Mouse (Mus musculus) limb, embryonic 14.5 days (tissue): Measurements from ENCODE around the gene Gsg1l. TPM values are rescaled to one million over a fixed set of nuclear protein-coding genes. Genes with fewer than 3 reads are reported as not detected.

Source experiments
- ATAC-seq: fragments of 200-750 bp; cut with Nextera tagmentation; 2 replicates; pipeline ENCODE4 v1.8.0; 2017; ENCODE audit warnings: low read depth, moderate number of reproducible peaks, moderate TSS enrichment; ENCODE audit not compliant: low FRiP score
- DNase-seq: peaks from one replicate; pipeline ENCODE4 v3.0.0-alpha.2; 2015; ENCODE audit warnings: low spot score
- H3K27ac ChIP-seq: fragments of 300-500 bp; sonication (generic); replicated peaks from 2 replicates; pipeline ENCODE4 v1.5.1; 2014; ENCODE audit warnings: low read depth, mild to moderate bottlenecking, low read length, moderate library complexity, mixed read lengths
- H3K27me3 ChIP-seq: fragments of 300-500 bp; sonication (generic); 2 replicates; pipeline ENCODE4 v1.6.1; 2014; ENCODE audit warnings: low read length, mixed read lengths; ENCODE audit not compliant: control insufficient read depth, insufficient read depth
- H3K36me3 ChIP-seq: fragments of 300-500 bp; sonication (generic); 2 replicates; pipeline ENCODE4 v1.6.1; 2014; ENCODE audit warnings: mild to moderate bottlenecking, low read length, moderate library complexity, mixed read lengths; ENCODE audit not compliant: control insufficient read depth, insufficient read depth
- H3K4me1 ChIP-seq: fragments of 300-500 bp; sonication (generic); 2 replicates; pipeline ENCODE4 v1.6.1; 2014; ENCODE audit warnings: antibody characterized with exemption, low read length, mixed read lengths; ENCODE audit not compliant: control insufficient read depth, insufficient read depth
- H3K4me2 ChIP-seq: fragments of 300-500 bp; sonication (generic); replicated peaks from 2 replicates; pipeline ENCODE4 v1.6.1; 2014; ENCODE audit warnings: low read depth, mild to moderate bottlenecking, low read length, moderate library complexity; ENCODE audit not compliant: severe bottlenecking
- H3K4me3 ChIP-seq: fragments of 300-500 bp; sonication (generic); replicated peaks from 2 replicates; pipeline ENCODE4 v1.5.1; 2014; ENCODE audit warnings: low read length
- H3K9ac ChIP-seq: fragments of 300-500 bp; sonication (generic); 2 replicates; pipeline ENCODE4 v1.6.1; 2014; ENCODE audit warnings: mild to moderate bottlenecking, low read depth, low read length, moderate library complexity; ENCODE audit not compliant: severe bottlenecking
- H3K9me3 ChIP-seq: fragments of 300-500 bp; sonication (generic); 2 replicates; pipeline ENCODE4 v1.6.1; 2016; ENCODE audit warnings: low read length; ENCODE audit not compliant: control insufficient read depth
- POLR2A ChIP-seq: fragments of 200-500 bp; IDR thresholded peaks from 2 replicates; pipeline ENCODE4 v1.8.0; 2012; ENCODE audit warnings: inconsistent platforms, mild to moderate bottlenecking, moderate library complexity, borderline replicate concordance; ENCODE audit not compliant: insufficient read depth, insufficient read length; ENCODE audit errors: extremely low read depth
- WGBS: fragments of 180-500 bp; shearing (Covaris S2); extraction: QIAGEN DNeasy Blood & Tissue Kit; methylation state at CpG from one replicate; pipeline ENCODE4 v1.1.7; 2014; 5-methylcytosine and 5-hydroxymethylcytosine counted together
- polyA plus RNA-seq, 2 experiments: library from polyadenylated mRNA; depleted of rRNA in 1 of 2; stranded (reverse) in 1 of 2; unstranded in 1 of 2; fragments of >200 nt; fragmentation: Nextera tagmentation in 1 of 2; extraction: Ambion mirVana in 1 of 2; gene quantifications; 2 replicates each; pipeline versions ENCODE4 v1.2.1 to v1.2.3; 2012 to 2014

The Gsg1l gene
- polyA plus RNA-seq, 2 experiments: 2.4 to 4.3 TPM

DNA sequence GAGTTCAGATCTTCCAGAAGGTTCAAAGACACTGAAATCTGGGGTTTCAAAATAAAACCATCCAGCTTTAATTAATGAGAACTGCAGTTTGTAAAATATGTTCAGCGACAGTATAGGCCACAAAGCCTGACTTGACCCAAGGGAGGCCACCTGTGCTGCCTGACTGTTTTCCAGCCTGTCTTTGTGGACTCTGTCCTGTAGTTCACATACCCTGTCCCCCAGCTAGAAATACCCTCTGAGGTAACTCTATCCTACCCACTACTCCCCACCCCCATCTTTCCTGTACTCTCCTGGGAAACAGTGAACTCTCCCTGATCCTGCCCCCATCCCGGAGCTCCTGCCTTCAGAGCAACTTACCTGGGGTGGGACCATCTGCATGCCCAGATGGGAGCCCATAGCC lies 199.0 kb downstream of the Gsg1l start:
- no peak for DNase-seq
- Histone ChIP-seq H3K9ac (no peak overlapping the region), H3K4me2 (no peak overlapping the region), H3K27me3 (no peaks in the 10 kb centered on the region), H3K27ac (no peak overlapping the region), H3K4me1 (peaks cover 12% of the 10 kb centered on the region), H3K36me3 (no peaks in the 10 kb centered on the region), H3K4me3 (no peak overlapping the region), H3K9me3 (no peaks in the 10 kb centered on the region)
- 46% methylated on average over 2 of the region's 2 CpGs for WGBS
- ATAC-seq: no peak
- TF ChIP-seq POLR2A: no peak

DNA sequence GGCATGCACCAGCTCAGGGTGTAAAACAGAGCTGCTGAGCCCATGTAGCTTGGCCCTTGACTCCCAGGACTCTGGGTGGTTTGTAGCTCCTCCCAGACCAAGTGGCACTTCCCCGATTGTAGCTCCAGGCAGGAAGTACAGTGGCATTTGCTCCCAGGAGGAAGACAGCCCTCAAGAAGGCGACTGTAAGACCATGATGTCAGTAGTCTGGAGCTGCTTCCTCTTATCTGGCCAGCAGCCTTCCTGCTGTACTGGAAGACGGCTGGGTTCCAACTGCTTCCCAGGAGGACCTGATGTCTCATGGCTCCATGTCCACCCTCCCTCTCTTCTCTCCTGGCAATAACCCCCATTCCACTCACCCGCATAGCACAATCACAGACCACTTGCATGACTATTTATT lies 204.2 kb downstream of the Gsg1l start:
- DNase-seq: no peak
- H3K4me3 ChIP-seq: no peak overlapping the region
- H3K27me3 ChIP-seq: no peaks in the 10 kb centered on the region
- no peak overlapping the region for H3K9ac ChIP-seq
- H3K4me1 ChIP-seq: peaks cover 2% of the 10 kb centered on the region; the same call in 1 of the 2 replicates
- TF ChIP-seq POLR2A: no peak
- no peaks in the 10 kb centered on the region for H3K36me3 ChIP-seq
- no peak overlapping the region for H3K27ac ChIP-seq
- no peaks in the 10 kb centered on the region for H3K9me3 ChIP-seq
- ATAC-seq: no peak
- WGBS: 68% methylated on average over 4 of the region's 4 CpGs
- no peak overlapping the region for H3K4me2 ChIP-seq

DNA sequence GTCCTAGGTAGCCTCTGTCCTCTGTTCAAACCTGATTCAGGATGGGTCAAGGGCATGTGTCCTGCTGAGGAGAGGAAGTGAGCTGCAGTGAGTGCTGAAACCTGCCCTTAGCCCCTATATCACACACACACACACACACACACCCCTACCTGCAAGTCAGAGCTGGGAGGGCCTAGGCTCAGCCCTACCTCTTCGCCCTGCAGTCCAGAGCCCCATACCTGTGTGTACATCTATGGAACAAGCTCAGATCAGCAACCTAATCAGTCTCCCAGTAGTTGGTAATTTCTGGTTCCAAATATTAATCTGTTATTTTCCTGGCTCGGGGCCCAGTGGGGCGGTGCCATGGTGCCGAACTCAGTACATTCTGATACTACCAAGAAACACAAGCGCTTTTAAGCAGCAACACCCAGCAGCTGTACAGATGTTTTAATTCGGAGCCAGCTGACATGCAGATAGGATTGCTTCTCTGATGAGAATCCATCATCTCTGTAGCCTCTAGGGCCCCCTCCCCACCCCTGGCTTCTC lies 208.2 kb downstream of the Gsg1l start:
- Histone ChIP-seq H3K36me3 (no peaks in the 10 kb centered on the region), H3K9ac (no peak overlapping the region), H3K4me1 (peaks cover 13% of the 10 kb centered on the region), H3K4me3 (no peak overlapping the region), H3K27ac (no peak overlapping the region), H3K27me3 (no peaks in the 10 kb centered on the region), H3K9me3 (no peaks in the 10 kb centered on the region), H3K4me2 (no peak overlapping the region)
- no peak for TF ChIP-seq POLR2A
- DNase-seq (no peak), ATAC-seq (no peak)
- 77% methylated on average over 6 of the region's 6 CpGs for WGBS

DNA sequence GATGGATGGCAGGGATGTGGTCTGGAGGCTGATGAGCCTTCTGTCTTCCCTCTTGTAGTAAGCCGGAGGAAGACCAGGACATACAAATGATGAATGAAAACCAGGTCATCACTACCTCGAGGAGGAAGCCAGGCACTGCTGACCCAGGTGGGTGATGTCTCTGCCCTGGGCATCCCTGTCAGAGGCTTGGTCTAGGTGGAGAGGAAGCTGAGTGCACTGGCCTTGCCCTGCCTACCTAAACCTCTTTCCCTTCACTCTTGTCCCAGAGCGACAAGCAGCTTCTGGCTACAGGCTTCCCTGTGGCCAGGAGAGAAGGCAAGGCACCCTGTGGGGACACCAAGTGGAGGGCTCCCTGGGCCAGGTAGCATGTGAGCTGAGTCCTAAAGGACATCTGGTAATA lies 209.3 kb downstream of the Gsg1l start:
- Histone ChIP-seq H3K27me3 (no peaks in the 10 kb centered on the region), H3K9me3 (no peaks in the 10 kb centered on the region), H3K9ac (no peak overlapping the region), H3K4me2 (no peak overlapping the region), H3K4me3 (no peak overlapping the region), H3K36me3 (peaks cover 4% of the 10 kb centered on the region; the same call in 1 of the 2 replicates), H3K4me1 (peaks cover 13% of the 10 kb centered on the region), H3K27ac (no peak overlapping the region)
- DNase-seq: no peak
- 66% methylated on average over 3 of the region's 3 CpGs for WGBS
- TF ChIP-seq POLR2A: no peak
- no peak for ATAC-seq

DNA sequence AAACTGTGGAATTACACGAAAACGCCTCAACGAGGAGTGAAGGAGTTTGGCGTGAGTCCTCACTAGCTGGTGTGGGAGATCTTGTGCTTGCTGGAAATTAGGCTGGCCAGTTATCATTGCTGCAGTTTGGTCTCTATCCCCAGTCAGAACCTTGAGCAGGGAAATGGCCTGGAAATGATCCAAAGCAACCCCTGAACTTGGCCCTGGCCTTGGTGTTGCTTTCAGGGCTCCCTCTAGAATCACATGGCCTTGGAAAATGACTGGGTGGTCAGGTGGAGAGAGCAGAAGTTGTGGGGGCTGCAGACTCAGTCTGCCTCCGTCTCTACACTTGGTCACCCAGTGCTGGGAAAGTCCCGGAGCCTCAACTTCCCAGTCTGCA lies 210.0 kb downstream of the Gsg1l start:
- DNase-seq (no peak), ATAC-seq (no peak)
- H3K27me3 ChIP-seq: no peaks in the 10 kb centered on the region
- peaks cover 4% of the 10 kb centered on the region; the same call in 1 of the 2 replicates for H3K36me3 ChIP-seq
- TF ChIP-seq POLR2A: no peak
- H3K9ac ChIP-seq: no peak overlapping the region
- peak overlapping the region; percentile 15 for H3K27ac ChIP-seq
- H3K4me3 ChIP-seq: no peak overlapping the region
- peaks cover 13% of the 10 kb centered on the region for H3K4me1 ChIP-seq
- H3K9me3 ChIP-seq: no peaks in the 10 kb centered on the region
- 47% methylated on average over 6 of the region's 6 CpGs for WGBS
- H3K4me2 ChIP-seq: no peak overlapping the region
